Mouse (Mus musculus): ENCODE data around the gene Bcr. TPM values are rescaled to one million over a fixed set of nuclear protein-coding genes. Genes with fewer than 3 reads are reported as not detected.

The Bcr gene
- polyA plus RNA-seq, 1 experiment = 23.2 TPM

DNA sequence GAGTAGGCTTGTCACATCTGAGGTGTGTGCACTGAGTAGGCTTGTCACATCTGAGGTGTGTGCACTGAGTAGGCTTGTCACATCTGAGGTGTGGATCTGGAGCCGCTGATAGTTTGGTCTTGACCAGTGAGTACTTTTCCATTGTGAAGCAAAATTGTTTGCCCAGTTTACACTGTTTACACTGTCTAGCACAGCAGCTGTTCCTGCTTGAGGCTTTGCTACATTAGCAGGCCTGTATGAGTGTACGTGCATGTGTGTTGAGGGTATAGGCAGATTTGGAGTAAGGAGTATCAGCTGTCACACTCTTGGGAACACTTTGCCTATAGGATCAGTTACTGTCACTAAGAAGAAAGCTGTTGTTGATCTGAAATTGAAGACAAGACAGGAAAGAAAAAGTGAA, 173.1 kb downstream of the Bcr start:
- no peak for DNase-seq (ENCODE audit: low read depth)

Other genes starting within 250 kb of the Bcr start
- gene Gnaz, start 93.4 kb upstream of the Bcr start, polyA plus RNA-seq (2012; rRNA removed) = 6.4 and 7.6 TPM in 2 replicates
- gene Rsph14, start 28.0 kb upstream of the Bcr start, polyA plus RNA-seq (2012; rRNA removed) = 0.93 and 2.7 TPM in 2 replicates
- 5.0 and 6.8 TPM in 2 replicates for gene Rab36, start 23.5 kb upstream of the Bcr start, polyA plus RNA-seq (2012; rRNA removed)
- gene Specc1l, start 151.5 kb downstream of the Bcr start, polyA plus RNA-seq (2012; rRNA removed) = 19.2 and 20.0 TPM in 2 replicates

All from gonadal fat pad, adult 2 months (tissue).